Mouse (Mus musculus) intestine, embryonic 16.5 days (tissue): ENCODE data around the gene Col17a1. TPM values are rescaled to one million over a fixed set of nuclear protein-coding genes. Genes with fewer than 3 reads are reported as not detected.

Source experiments
- ATAC-seq: fragments of 200-750 bp; cut with Nextera tagmentation; 2 replicates; pipeline ENCODE4 v1.8.0; 2017; ENCODE audit warnings: moderate TSS enrichment, moderate library complexity
- H3K27ac ChIP-seq: fragments of 300-500 bp; sonication (generic); 2 replicates; pipeline ENCODE4 v1.5.1; 2014; ENCODE audit warnings: mild to moderate bottlenecking, low read length
- H3K27me3 ChIP-seq: fragments of 300-500 bp; sonication (generic); replicated peaks from 2 replicates; pipeline ENCODE4 v1.6.1; 2014; ENCODE audit warnings: low read length, control low read depth, mixed read lengths; ENCODE audit not compliant: control insufficient read depth, insufficient read depth
- H3K36me3 ChIP-seq: fragments of 300-500 bp; sonication (generic); 2 replicates; pipeline ENCODE4 v1.6.1; 2014; ENCODE audit warnings: low read length, control low read depth; ENCODE audit not compliant: control insufficient read depth, insufficient read depth
- H3K4me1 ChIP-seq: fragments of 300-500 bp; sonication (generic); 2 replicates; pipeline ENCODE4 v1.6.1; 2014; ENCODE audit warnings: low read length, control low read depth, mixed read lengths; ENCODE audit not compliant: control insufficient read depth, insufficient read depth
- H3K4me2 ChIP-seq: fragments of 300-500 bp; sonication (generic); 2 replicates; pipeline ENCODE4 v1.6.1; 2014; ENCODE audit warnings: low read depth, low read length, control low read depth
- H3K4me3 ChIP-seq: fragments of 300-500 bp; sonication (generic); 2 replicates; pipeline ENCODE4 v1.5.1; 2014; ENCODE audit warnings: mild to moderate bottlenecking, low read length
- H3K9ac ChIP-seq: fragments of 300-500 bp; sonication (generic); 2 replicates; pipeline ENCODE4 v1.6.1; 2014; ENCODE audit warnings: low read depth, low read length
- H3K9me3 ChIP-seq: fragments of 300-500 bp; sonication (generic); 2 replicates; pipeline ENCODE4 v1.6.1; 2016; ENCODE audit warnings: low read length, control low read depth; ENCODE audit not compliant: control insufficient read depth
- WGBS: fragments of 180-500 bp; shearing (Covaris S2); extraction: QIAGEN DNeasy Blood & Tissue Kit; methylation state at CpG from one replicate; pipeline ENCODE4 v1.1.7; 2014; 5-methylcytosine and 5-hydroxymethylcytosine counted together
- polyA plus RNA-seq: library from polyadenylated mRNA; unstranded; fragments of >200 nt; fragmentation: Nextera tagmentation; extraction: Ambion mirVana; gene quantifications from 2 replicates; pipeline ENCODE4 v1.2.1, GENCODE M21; 2015

Gene Col17a1
- polyA plus RNA-seq, 1 experiment from 2014 or later = 0.42 TPM

GRCm38 (mm10) chr19:47631799-47632198 is 60.1 kb downstream of the Col17a1 start:
- H3K9me3 ChIP-seq = no peaks in the 10 kb centered on the region
- H3K4me1 ChIP-seq = no peaks in the 10 kb centered on the region
- no peak overlapping the region for H3K27ac ChIP-seq
- WGBS = 95% methylated on average over 5 of the region's 5 CpGs
- no peak overlapping the region for H3K4me2 ChIP-seq
- 0 out of 2 replicates have a peak, but pooled peaks cover 8% of the 10 kb centered on the region for H3K36me3 ChIP-seq
- no peak overlapping the region for H3K4me3 ChIP-seq
- H3K9ac ChIP-seq = no peak overlapping the region
- H3K27me3 ChIP-seq = no peaks in the 10 kb centered on the region
- no peak for ATAC-seq

- no peak overlapping the region for H3K9ac ChIP-seq
- no peaks in the 10 kb centered on the region for H3K27me3 ChIP-seq
- no peak overlapping the region for H3K27ac ChIP-seq
- WGBS = 80% methylated on average over 5 of the region's 5 CpGs
- ATAC-seq = no peak
- H3K4me3 ChIP-seq = no peak overlapping the region
- 0 out of 2 replicates have a peak, but pooled peaks cover 5% of the 10 kb centered on the region for H3K36me3 ChIP-seq
- no peaks in the 10 kb centered on the region for H3K9me3 ChIP-seq
- no peaks in the 10 kb centered on the region for H3K4me1 ChIP-seq
- H3K4me2 ChIP-seq = no peak overlapping the region
Measured at GRCm38 (mm10) chr19:47630381-47630780, 61.5 kb downstream of the Col17a1 start.

GRCm38 (mm10) chr19:47629068-47629467 is 62.8 kb downstream of the Col17a1 start:
- H3K4me1 ChIP-seq = no peaks in the 10 kb centered on the region
- H3K36me3 ChIP-seq = 0 out of 2 replicates have a peak, but pooled peaks cover 5% of the 10 kb centered on the region
- WGBS = 61% methylated on average over 5 of the region's 5 CpGs
- no peak for ATAC-seq
- H3K4me3 ChIP-seq = no peak overlapping the region
- H3K9me3 ChIP-seq = no peaks in the 10 kb centered on the region
- no peak overlapping the region for H3K9ac ChIP-seq
- H3K4me2 ChIP-seq = no peak overlapping the region
- H3K27ac ChIP-seq = no peak overlapping the region
- no peaks in the 10 kb centered on the region for H3K27me3 ChIP-seq

GRCm38 (mm10) chr19:47627450-47627849 is 64.4 kb downstream of the Col17a1 start:
- no peak overlapping the region for H3K27ac ChIP-seq
- no peaks in the 10 kb centered on the region for H3K27me3 ChIP-seq
- no peak overlapping the region for H3K9ac ChIP-seq
- H3K4me1 ChIP-seq = no peaks in the 10 kb centered on the region
- no peak for ATAC-seq
- H3K4me2 ChIP-seq = no peak overlapping the region
- no peaks in the 10 kb centered on the region for H3K9me3 ChIP-seq
- H3K4me3 ChIP-seq = no peak overlapping the region
- H3K36me3 ChIP-seq = peaks cover 6% of the 10 kb centered on the region; the same call in 1 of the 2 replicates
- 92% methylated on average over 10 of the region's 10 CpGs for WGBS

- no peak overlapping the region for H3K4me2 ChIP-seq
- WGBS = 66% methylated on average over 10 of the region's 10 CpGs
- no peak for ATAC-seq
- no peak overlapping the region for H3K4me3 ChIP-seq
- no peak overlapping the region for H3K27ac ChIP-seq
- H3K9me3 ChIP-seq = no peaks in the 10 kb centered on the region
- H3K4me1 ChIP-seq = no peaks in the 10 kb centered on the region
- no peak overlapping the region for H3K9ac ChIP-seq
- peaks cover 12% of the 10 kb centered on the region for H3K36me3 ChIP-seq
- H3K27me3 ChIP-seq = no peaks in the 10 kb centered on the region
Measured at GRCm38 (mm10) chr19:47624940-47625711, 66.8 kb downstream of the Col17a1 start.

GRCm38 (mm10) chr19:47621478-47621877 is 70.4 kb downstream of the Col17a1 start:
- Histone ChIP-seq H3K36me3 (peaks cover 16% of the 10 kb centered on the region), H3K27ac (no peak overlapping the region), H3K9me3 (peaks cover 3% of the 10 kb centered on the region; the same call in 1 of the 2 replicates), H3K9ac (no peak overlapping the region), H3K27me3 (no peaks in the 10 kb centered on the region), H3K4me3 (no peak overlapping the region), H3K4me2 (no peak overlapping the region), H3K4me1 (no peaks in the 10 kb centered on the region)
- no peak for ATAC-seq
- WGBS = 82% methylated on average over 8 of the region's 8 CpGs

GRCm38 (mm10) chr19:47613442-47613841 is 78.5 kb downstream of the Col17a1 start:
- no peak overlapping the region for H3K4me2 ChIP-seq
- H3K9me3 ChIP-seq = peaks cover 3% of the 10 kb centered on the region; the same call in 1 of the 2 replicates
- no peak overlapping the region for H3K4me3 ChIP-seq
- WGBS = 55% methylated on average over 7 of the region's 7 CpGs
- H3K27ac ChIP-seq = no peak overlapping the region
- H3K27me3 ChIP-seq = no peaks in the 10 kb centered on the region
- ATAC-seq = no peak
- H3K4me1 ChIP-seq = 0 out of 2 replicates have a peak, but pooled peaks cover 3% of the 10 kb centered on the region
- H3K9ac ChIP-seq = no peak overlapping the region
- H3K36me3 ChIP-seq = peaks cover 12% of the 10 kb centered on the region

GRCm38 (mm10) chr19:47608513-47608912 is 83.4 kb downstream of the Col17a1 start:
- 61% methylated on average over 3 of the region's 3 CpGs for WGBS
- H3K4me3 ChIP-seq = no peak overlapping the region
- 0 out of 2 replicates have a peak, but pooled peaks cover 3% of the 10 kb centered on the region for H3K4me1 ChIP-seq
- H3K9me3 ChIP-seq = no peaks in the 10 kb centered on the region
- 0 out of 2 replicates have a peak, but pooled peaks cover 2% of the 10 kb centered on the region for H3K36me3 ChIP-seq
- no peak overlapping the region for H3K27ac ChIP-seq
- H3K27me3 ChIP-seq = no peaks in the 10 kb centered on the region
- no peak overlapping the region for H3K9ac ChIP-seq
- ATAC-seq = no peak
- no peak overlapping the region for H3K4me2 ChIP-seq
